Mouse (Mus musculus): ENCODE data around the gene Park7.

The Park7 gene

GRCm38 (mm10) chr4:150872139-150872651, 42.0 kb downstream of the Park7 start:
- no peak for DNase-seq

GRCm38 (mm10) chr4:150871392-150872138, 42.7 kb downstream of the Park7 start:
- no peak for DNase-seq

GRCm38 (mm10) chr4:150870963-150871391, 43.3 kb downstream of the Park7 start:
- no peak for DNase-seq

- no peak for DNase-seq
Measured at GRCm38 (mm10) chr4:150869276-150870197, 44.7 kb downstream of the Park7 start.

- no peak for DNase-seq
Measured at GRCm38 (mm10) chr4:150868859-150869258, 45.4 kb downstream of the Park7 start.

GRCm38 (mm10) chr4:150868161-150868560, 46.1 kb downstream of the Park7 start:
- DNase-seq: no peak

- no peak for DNase-seq
Measured at GRCm38 (mm10) chr4:150866494-150866893, 47.7 kb downstream of the Park7 start.

GRCm38 (mm10) chr4:150866069-150866468, 48.2 kb downstream of the Park7 start:
- DNase-seq: no peak

GRCm38 (mm10) chr4:150865371-150865770, 48.9 kb downstream of the Park7 start:
- DNase-seq: no peak

GRCm38 (mm10) chr4:150862626-150863375, 51.4 kb downstream of the Park7 start:
- no peak for DNase-seq

GRCm38 (mm10) chr4:150861161-150861560, 53.1 kb downstream of the Park7 start:
- no peak for DNase-seq

GRCm38 (mm10) chr4:150860526-150860925, 53.7 kb downstream of the Park7 start:
- no peak for DNase-seq

- no peak for DNase-seq
Measured at GRCm38 (mm10) chr4:150855346-150855745, 58.9 kb downstream of the Park7 start.

- DNase-seq: peak; percentile 94
Measured at GRCm38 (mm10) chr4:150854839-150855246, 59.4 kb downstream of the Park7 start.

- DNase-seq: peak; percentile 52
Measured at GRCm38 (mm10) chr4:150853680-150854461, 60.4 kb downstream of the Park7 start, which contains the start of gene Errfi1. TSS of gene Errfi1 (plus strand) at chr4:150853919.

- DNase-seq: no peak
Measured at GRCm38 (mm10) chr4:150852479-150852878, 61.8 kb downstream of the Park7 start.

GRCm38 (mm10) chr4:150852045-150852444, 62.2 kb downstream of the Park7 start:
- no peak for DNase-seq

GRCm38 (mm10) chr4:150850893-150851292, 63.3 kb downstream of the Park7 start:
- DNase-seq: no peak

- DNase-seq: no peak
Measured at GRCm38 (mm10) chr4:150849964-150850363, 64.3 kb downstream of the Park7 start.

Measured in cerebellum, adult 11-12 months (tissue).